ENCODE assay signal across 8 mouse cellular contexts in the genomic region with DNA sequence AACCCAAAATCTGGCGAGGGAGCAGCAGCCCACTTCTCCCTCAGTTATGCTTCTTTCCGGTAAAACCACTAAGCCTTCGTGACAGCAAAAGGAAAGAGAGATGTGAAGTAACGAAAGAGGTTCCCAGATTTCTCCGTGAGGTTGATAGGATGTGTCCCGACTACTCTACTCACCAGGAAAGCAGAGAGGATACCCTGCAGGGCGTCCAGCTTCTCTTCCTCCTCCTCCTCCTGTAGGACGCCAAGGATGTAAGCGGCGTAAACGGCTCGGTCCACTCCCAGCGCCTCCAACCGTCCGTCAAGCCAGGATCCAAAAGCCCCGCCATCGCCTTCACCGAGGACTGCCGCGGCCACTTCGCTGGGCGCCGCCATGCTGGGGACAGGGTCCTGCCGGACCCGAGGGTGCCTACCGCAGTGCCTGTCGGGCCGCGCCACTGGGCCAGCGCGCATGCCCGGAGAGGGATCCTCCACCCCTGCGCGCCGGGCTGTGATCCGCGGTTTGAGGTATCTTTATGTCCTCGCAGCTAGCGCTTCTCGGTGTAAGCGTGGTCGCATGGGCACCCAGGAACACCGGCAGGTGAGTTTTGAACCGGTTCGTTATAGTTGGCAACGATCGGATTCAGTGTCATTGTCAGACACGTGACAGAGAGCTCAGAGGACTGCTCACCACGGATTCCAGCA. TPM values are rescaled to one million over a fixed set of nuclear protein-coding genes. Genes with fewer than 3 reads are reported as not detected.
DNase-seq lines count a peak whose midpoint lies in the region; ATAC-seq lines count a peak whose summit lies in the region.

A gene (minus strand): TSS at position 445 of the 680 bp plus-strand sequence.

- peak within 1 kb of the TSS; percentile 91 for H3K9ac ChIP-seq in heart, embryonic 12.5 days
- peak within 1 kb of the TSS; percentile 87 for H3K9ac ChIP-seq in kidney, embryonic 16.5 days (replicated peaks; ENCODE audit: low read length)

- peaks cover 28% of the 10 kb centered on the region for H3K4me1 ChIP-seq in erythroblast, embryonic 14.5 days (ENCODE audit: control insufficient read depth)
- peaks cover 18% of the 10 kb centered on the region for H3K4me1 ChIP-seq in heart, embryonic 12.5 days (replicated peaks)
- H3K4me1 ChIP-seq in kidney, embryonic 16.5 days (ENCODE audit: insufficient read depth, low read length): peaks cover 9% of the 10 kb centered on the region; the same call in 1 of the 2 replicates

- peak within 1 kb of the TSS; percentile 74 for H3K4me3 ChIP-seq in erythroblast, embryonic 14.5 days (replicated peaks)
- H3K4me3 ChIP-seq in heart, embryonic 12.5 days: peak within 1 kb of the TSS; percentile 88
- H3K4me3 ChIP-seq in kidney, embryonic 16.5 days (ENCODE audit: low read length): peak within 1 kb of the TSS; percentile 90

- peak; percentile 95 for ATAC-seq in heart, embryonic 12.5 days (ENCODE audit: insufficient number of reproducible peaks, low FRiP score)
- ATAC-seq in kidney, embryonic 16.5 days (ENCODE audit: low FRiP score, low TSS enrichment): peak; percentile 98

- 0% methylated on average over 49 of the region's 49 CpGs for WGBS in heart, embryonic 12.5 days
- WGBS in kidney, embryonic 16.5 days: under 1% methylated on average over 49 of the region's 49 CpGs

- H3K27me3 ChIP-seq in erythroblast, embryonic 14.5 days (ENCODE audit: control insufficient read depth): no peaks in the 10 kb centered on the region
- no peaks in the 10 kb centered on the region for H3K27me3 ChIP-seq in heart, embryonic 12.5 days (replicated peaks)
- H3K27me3 ChIP-seq in kidney, embryonic 16.5 days (ENCODE audit: insufficient read depth, low read length): no peaks in the 10 kb centered on the region

- peak within 1 kb of the TSS; percentile 42; the same call in 1 of the 2 replicates for H3K27ac ChIP-seq in heart, embryonic 12.5 days (ENCODE audit: poor library complexity, severe bottlenecking)
- H3K27ac ChIP-seq in kidney, embryonic 16.5 days (ENCODE audit: low read length): peak within 1 kb of the TSS; percentile 61

- DNase-seq in CD4-positive helper T cell, adult 2 months (ENCODE audit: low read depth, low spot score): peak; percentile 87
- peak; percentile 50 for DNase-seq in brain, embryonic 18.5 days (ENCODE audit: low read depth, low spot score)
- peak; percentile 89 for DNase-seq in liver
- DNase-seq in monocyte, adult 2 months (ENCODE audit: low read depth in 1 of 2, low spot score in 2 of 2): peak; percentile 58 to 81
- DNase-seq in spleen, postnatal 14 days (ENCODE audit: low spot score in 2 of 2): peak; percentile 80 to 85

- H3K9me3 ChIP-seq in erythroblast, embryonic 14.5 days (ENCODE audit: control insufficient read depth, low read length): no peaks in the 10 kb centered on the region
- H3K9me3 ChIP-seq in heart, embryonic 12.5 days (replicated peaks): no peaks in the 10 kb centered on the region
- H3K9me3 ChIP-seq in kidney, embryonic 16.5 days (ENCODE audit: low read length): no peaks in the 10 kb centered on the region

- H3K4me2 ChIP-seq in heart, embryonic 12.5 days: peak within 1 kb of the TSS; percentile 89
- peak within 1 kb of the TSS; percentile 84 for H3K4me2 ChIP-seq in kidney, embryonic 16.5 days (replicated peaks; ENCODE audit: low read depth, low read length)

- H3K36me3 ChIP-seq in erythroblast, embryonic 14.5 days (ENCODE audit: control insufficient read depth): peaks cover 7% of the 10 kb centered on the region
- H3K36me3 ChIP-seq in heart, embryonic 12.5 days: peaks cover 15% of the 10 kb centered on the region
- peaks cover 4% of the 10 kb centered on the region; the same call in 1 of the 2 replicates for H3K36me3 ChIP-seq in kidney, embryonic 16.5 days (ENCODE audit: insufficient read depth, low read length)

RNA-seq across cellular contexts. Expression of the gene that starts here (rescaled TPM):
- polyA plus RNA-seq in erythroblast, embryonic 14.5 days (2012): 0.12 and 0.35 TPM in 2 replicates
- 46.4 and 46.5 TPM in 2 replicates for polyA plus RNA-seq in heart, embryonic 12.5 days (2016; fragmentation: Nextera tagmentation; extraction: Ambion mirVana)
- 51.9 and 52.1 TPM in 2 replicates for polyA plus RNA-seq in kidney, embryonic 16.5 days (2015; fragmentation: Nextera tagmentation; extraction: Ambion mirVana)

Comparison
In these comparisons a context has a peak if more than half of its experiments do, and no peak if none do; other contexts are left out.
1. Peak in every context shown above with its lines: DNase-seq, ATAC-seq, H3K4me3 ChIP-seq and H3K27ac ChIP-seq.
2. RNA of the gene that starts here (polyA plus RNA-seq): 51.9 to 52.1 TPM in kidney, embryonic 16.5 days and 46.4 to 46.5 TPM in heart, embryonic 12.5 days; 0.12 to 0.35 TPM in erythroblast, embryonic 14.5 days; every median in the first group is over 10 times any median in the second.